Mouse (Mus musculus) heart, embryonic 15.5 days (tissue): ENCODE measurements around the gene Gm10375. TPM values are rescaled to one million over a fixed set of nuclear protein-coding genes. Genes with fewer than 3 reads are reported as not detected.
"Not testable (repeated sequence)": the region's sequence is repeated elsewhere in the genome, so short reads cannot be mapped to it uniquely, and the experiment has no call there.

Experiments
- ATAC-seq: fragments of 200-750 bp; cut with Nextera tagmentation; replicated peaks from 2 replicates; pipeline ENCODE4 v1.8.0; 2017; ENCODE audit warnings: low read depth, moderate TSS enrichment; ENCODE audit not compliant: insufficient number of reproducible peaks, insufficient read depth, low FRiP score
- H3K27ac ChIP-seq: fragments of 300-500 bp; sonication (generic); 2 replicates; pipeline ENCODE4 v1.5.1; 2015; ENCODE audit warnings: mild to moderate bottlenecking, inconsistent platforms
- H3K27me3 ChIP-seq: fragments of 300-500 bp; sonication (generic); 2 replicates; pipeline ENCODE4 v1.6.1; 2015; ENCODE audit warnings: inconsistent platforms
- H3K36me3 ChIP-seq: fragments of 300-500 bp; sonication (generic); 2 replicates; pipeline ENCODE4 v1.6.1; 2015; ENCODE audit warnings: mild to moderate bottlenecking, inconsistent platforms
- H3K4me1 ChIP-seq: fragments of 300-500 bp; sonication (generic); replicated peaks from 2 replicates; pipeline ENCODE4 v1.6.1; 2015; ENCODE audit warnings: inconsistent platforms
- H3K4me2 ChIP-seq: fragments of 300-500 bp; sonication (generic); 2 replicates; pipeline ENCODE4 v1.6.1; 2015; ENCODE audit warnings: inconsistent platforms, mild to moderate bottlenecking, moderate library complexity
- H3K4me3 ChIP-seq: fragments of 300-500 bp; sonication (generic); 2 replicates; pipeline ENCODE4 v1.5.1; 2015; ENCODE audit warnings: mild to moderate bottlenecking, inconsistent platforms
- H3K9ac ChIP-seq: fragments of 300-500 bp; sonication (generic); 2 replicates; pipeline ENCODE4 v1.6.1; 2015; ENCODE audit warnings: mild to moderate bottlenecking, inconsistent platforms
- H3K9me3 ChIP-seq: fragments of 300-500 bp; sonication (generic); replicated peaks from 2 replicates; pipeline ENCODE4 v1.6.1; 2016; ENCODE audit warnings: inconsistent platforms
- WGBS: fragments of 180-500 bp; shearing (Covaris S2); methylation state at CpG from one replicate; pipeline ENCODE4 v1.1.7; 2015; ENCODE audit warnings: mixed read lengths; 5-methylcytosine and 5-hydroxymethylcytosine counted together
- polyA plus RNA-seq: library from polyadenylated mRNA; unstranded; fragments of >200 nt; fragmentation: Nextera tagmentation; extraction: Ambion mirVana; gene quantifications from 2 replicates; pipeline ENCODE4 v1.2.1, GENCODE M21; 2015

Gene Gm10375
- not detected in 2 replicates for polyA plus RNA-seq

DNA sequence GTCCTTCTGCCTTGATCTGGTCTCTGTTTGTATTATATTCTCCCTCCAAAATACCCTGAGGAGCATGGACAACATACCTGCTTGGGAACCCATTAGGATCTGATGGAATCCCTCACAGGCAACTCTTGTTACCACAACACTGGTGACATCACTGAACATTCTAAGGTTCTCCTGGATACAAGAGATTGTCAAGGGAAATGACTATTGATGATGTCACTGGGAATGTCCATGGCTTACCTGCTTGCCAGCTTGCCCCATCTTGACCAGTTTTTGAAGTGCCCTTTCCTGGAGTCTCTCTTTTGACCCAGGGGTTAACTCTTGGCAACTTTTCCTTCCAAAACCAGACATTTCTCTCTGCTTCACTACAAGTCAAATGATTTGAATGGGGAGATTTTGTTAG lies at the start of gene Gm10375:
Gene Gm10375 (minus strand): TSS at position 101 of the 400 bp plus-strand sequence.
- ATAC-seq, H3K4me1 ChIP-seq, H3K9me3 ChIP-seq, H3K4me2 ChIP-seq, H3K9ac ChIP-seq, H3K4me3 ChIP-seq, H3K27ac ChIP-seq, H3K36me3 ChIP-seq, H3K27me3 ChIP-seq: not testable (repeated sequence)

DNA sequence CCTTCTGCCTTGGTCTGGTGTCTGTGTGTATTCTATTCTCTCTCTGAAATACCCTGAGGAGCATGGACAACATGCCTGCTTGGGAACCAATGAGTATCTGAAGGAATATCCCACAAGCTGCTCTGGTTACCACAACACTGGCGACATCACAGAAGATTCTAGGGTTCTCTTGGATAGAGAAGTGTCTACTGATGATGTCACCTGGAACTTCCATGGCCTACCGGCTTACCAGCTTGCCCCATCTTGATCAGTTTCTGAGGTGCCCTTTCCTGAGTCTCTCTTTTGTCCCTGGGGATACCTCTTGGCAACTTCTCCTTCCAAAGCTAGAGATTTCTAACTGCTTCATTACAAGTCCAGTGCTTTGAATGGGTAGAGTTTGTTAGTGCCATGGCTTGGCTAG lies 28.8 kb downstream of the Gm10375 start, which contains the start of gene Gm17654:
Gene Gm17654 (minus strand): TSS at position 101 of the 400 bp plus-strand sequence.
- 58% methylated on average over 1 of the region's 2 CpGs for WGBS
- not testable (repeated sequence) for H3K27me3 ChIP-seq, ATAC-seq, H3K36me3 ChIP-seq, H3K27ac ChIP-seq, H3K4me3 ChIP-seq, H3K9me3 ChIP-seq, H3K4me2 ChIP-seq, H3K4me1 ChIP-seq, H3K9ac ChIP-seq

DNA sequence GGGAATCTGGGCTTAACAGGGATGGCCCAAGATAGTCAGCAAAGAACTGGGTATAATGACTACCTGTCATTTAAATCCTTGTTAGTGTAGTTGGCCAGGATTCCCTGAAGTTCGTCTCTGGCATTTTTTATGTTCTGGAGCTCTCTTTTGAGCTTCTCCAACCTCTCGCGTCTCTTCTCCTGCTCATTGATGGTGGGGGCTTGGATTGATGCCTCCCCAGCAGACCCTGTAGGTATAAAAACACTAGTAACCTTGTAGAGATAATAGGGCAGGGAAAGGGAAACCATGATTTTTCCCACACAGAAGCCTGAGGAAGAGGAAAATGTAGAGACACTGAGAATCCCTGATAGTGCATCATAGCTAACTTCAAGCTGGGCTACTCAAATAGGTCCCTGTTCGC lies 29.8 kb downstream of the Gm10375 start:
- not testable (repeated sequence) for ATAC-seq, H3K36me3 ChIP-seq
- 69% methylated on average over 4 of the region's 4 CpGs for WGBS

More for the DNA sequence above, 29.8 kb downstream of the Gm10375 start:
- not testable (repeated sequence) for H3K27me3 ChIP-seq, H3K4me2 ChIP-seq, H3K4me3 ChIP-seq, H3K9me3 ChIP-seq, H3K27ac ChIP-seq, H3K9ac ChIP-seq, H3K4me1 ChIP-seq

Other genes starting within 250 kb of the Gm10375 start
- not detected in 2 replicates for gene Gm8138, start 191.7 kb downstream of the Gm10375 start, polyA plus RNA-seq
- not detected in 2 replicates for gene Gm5799, start 64.4 kb downstream of the Gm10375 start, polyA plus RNA-seq
- not detected in 2 replicates for gene Gm17654, start 28.9 kb downstream of the Gm10375 start, polyA plus RNA-seq
- not detected in 2 replicates for gene Gm8165, start 69.2 kb upstream of the Gm10375 start, polyA plus RNA-seq
- 0.34 and 0.49 TPM in 2 replicates for gene Gm7324, start 89.8 kb upstream of the Gm10375 start, polyA plus RNA-seq
- gene Gm16506, start 119.5 kb upstream of the Gm10375 start, polyA plus RNA-seq = 0.09 TPM in 1 of 2 replicates, not detected in the other
- gene Gm6526, start 139.9 kb upstream of the Gm10375 start, polyA plus RNA-seq = 0.10 TPM in 1 of 2 replicates, not detected in the other
- not detected in 2 replicates for gene Gm8180, start 176.7 kb upstream of the Gm10375 start, polyA plus RNA-seq